Mouse (Mus musculus): Measurements from ENCODE around the gene Dnajc22. TPM values are rescaled to one million over a fixed set of nuclear protein-coding genes. Genes with fewer than 3 reads are reported as not detected.
A peak's percentile ranks its signal among the peaks of the same experiment; 100 is the strongest.
"Not testable (repeated sequence)": the region's sequence is repeated elsewhere in the genome, so short reads cannot be mapped to it uniquely, and the experiment has no call there.

Dnajc22 gene
- total RNA-seq (2017): not detected in 3 replicates

- ATAC-seq (replicated peaks; ENCODE audit: insufficient number of reproducible peaks, low FRiP score, low TSS enrichment, poor library complexity, severe bottlenecking): no peak
These were observed at the start of gene Dnajc22 for GRCm38 (mm10) chr15:99092870-99093269. Gene Dnajc22, plus strand, starts transcription at chr15:99093170.

DNA sequence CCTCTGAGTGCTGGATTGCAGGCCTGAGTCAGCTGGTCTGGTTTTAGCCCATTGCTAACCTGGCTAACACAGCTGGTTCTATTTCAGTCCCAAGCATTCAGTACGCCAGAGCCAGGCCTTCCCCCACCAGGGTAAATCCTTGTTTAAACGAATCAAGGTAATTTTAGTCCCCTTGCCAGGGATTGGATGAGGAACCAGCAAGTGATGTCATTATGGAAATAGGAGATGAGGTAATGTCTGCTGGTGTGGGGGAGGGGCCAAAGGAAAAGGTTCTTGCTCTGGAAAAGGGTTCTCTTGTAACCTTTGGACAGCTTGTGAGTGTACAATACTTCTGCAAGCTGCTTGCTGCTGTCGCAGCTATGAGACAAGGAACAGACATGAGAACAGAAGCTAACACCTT is 48.1 kb upstream of the Dnajc22 start:
- no peak for ATAC-seq (replicated peaks; ENCODE audit: insufficient number of reproducible peaks, low FRiP score, low TSS enrichment, poor library complexity, severe bottlenecking)

- not testable (repeated sequence) for ATAC-seq (replicated peaks; ENCODE audit: insufficient number of reproducible peaks, low FRiP score, low TSS enrichment, poor library complexity, severe bottlenecking)
These were observed 47.2 kb upstream of the Dnajc22 start for GRCm38 (mm10) chr15:99045734-99046133.

DNA sequence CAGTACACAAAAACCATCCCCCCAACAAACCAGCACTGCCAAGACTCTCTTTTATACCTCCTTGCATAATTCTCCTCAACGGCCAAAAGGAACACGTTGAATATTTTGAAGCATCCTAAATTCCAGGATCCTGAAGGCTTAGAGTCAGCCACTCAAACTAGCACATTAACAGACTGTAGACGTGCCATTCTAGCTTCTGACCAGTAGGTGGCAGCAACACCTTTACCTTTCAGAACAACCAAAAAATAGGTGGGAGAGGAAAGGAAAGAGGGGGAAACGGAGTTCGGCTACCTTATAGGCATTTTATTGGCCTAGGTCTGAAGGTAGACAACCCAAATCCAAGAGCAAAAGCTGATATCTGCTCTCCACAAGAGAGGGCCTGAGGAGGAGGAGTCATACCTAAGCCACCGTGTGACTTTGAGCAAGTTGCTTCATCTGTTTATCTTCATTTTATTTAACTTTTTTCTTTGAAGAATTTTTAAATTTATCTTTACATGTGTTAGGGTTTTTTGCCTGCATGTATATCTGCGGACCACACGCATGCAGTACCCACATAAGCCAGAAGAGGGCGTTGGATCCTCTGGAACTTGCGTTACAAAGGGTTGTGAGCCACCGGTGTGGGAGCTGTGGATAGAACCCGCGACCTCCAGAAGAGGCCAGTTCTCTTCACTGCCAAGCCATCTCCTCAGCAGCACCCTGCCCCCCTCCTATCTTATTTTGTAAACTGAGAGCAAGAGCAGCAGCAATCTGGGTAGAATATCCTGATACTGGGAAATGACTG is 43.3 kb upstream of the Dnajc22 start:
- peak; percentile 61; the same call in 1 of the 2 replicates for ATAC-seq (replicated peaks; ENCODE audit: insufficient number of reproducible peaks, low FRiP score, low TSS enrichment, poor library complexity, severe bottlenecking)

DNA sequence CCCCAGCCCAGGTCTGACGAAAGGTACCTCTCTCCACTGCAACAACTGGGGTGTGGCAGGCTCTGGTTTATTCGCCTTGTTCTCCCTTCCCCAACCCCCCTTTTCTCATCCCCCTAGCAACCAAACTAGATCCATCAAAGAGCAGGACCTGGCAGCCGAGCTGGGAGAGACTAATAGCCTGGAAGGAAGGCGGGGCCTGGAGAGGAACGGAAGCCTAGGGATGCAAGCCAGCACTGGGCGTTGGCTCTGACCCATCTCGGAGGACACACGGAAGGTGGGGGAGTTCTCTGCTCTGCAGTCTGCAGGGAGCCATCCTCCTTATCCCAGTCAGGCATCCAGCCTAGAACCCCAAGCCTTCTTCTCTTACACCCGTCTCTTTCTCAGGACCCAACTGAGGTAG is 39.6 kb upstream of the Dnajc22 start:
- ATAC-seq (replicated peaks; ENCODE audit: insufficient number of reproducible peaks, low FRiP score, low TSS enrichment, poor library complexity, severe bottlenecking): no peak

DNA sequence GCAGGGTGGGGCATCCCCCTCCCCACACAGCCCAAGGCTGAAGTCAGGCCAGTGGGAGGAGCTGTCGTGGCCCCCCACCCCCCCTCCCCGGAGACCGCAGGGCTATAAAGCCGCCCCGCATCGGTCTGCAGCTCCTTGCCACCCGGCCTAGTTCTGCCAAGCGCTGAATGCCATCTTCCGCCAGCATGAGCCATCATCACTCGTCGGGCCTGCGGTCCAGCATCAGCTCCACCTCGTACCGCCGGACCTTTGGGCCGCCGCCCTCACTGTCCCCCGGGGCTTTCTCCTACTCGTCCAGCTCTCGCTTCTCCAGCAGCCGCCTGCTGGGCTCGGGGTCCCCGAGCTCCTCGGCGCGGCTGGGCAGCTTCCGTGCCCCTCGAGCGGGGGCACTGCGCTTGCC is 37.9 kb upstream of the Dnajc22 start, which contains the start of gene Prph:
Gene Prph, plus strand, starts transcription at position 135 of the 400 bp plus-strand sequence.
- ATAC-seq (replicated peaks; ENCODE audit: insufficient number of reproducible peaks, low FRiP score, low TSS enrichment, poor library complexity, severe bottlenecking): no peak

DNA sequence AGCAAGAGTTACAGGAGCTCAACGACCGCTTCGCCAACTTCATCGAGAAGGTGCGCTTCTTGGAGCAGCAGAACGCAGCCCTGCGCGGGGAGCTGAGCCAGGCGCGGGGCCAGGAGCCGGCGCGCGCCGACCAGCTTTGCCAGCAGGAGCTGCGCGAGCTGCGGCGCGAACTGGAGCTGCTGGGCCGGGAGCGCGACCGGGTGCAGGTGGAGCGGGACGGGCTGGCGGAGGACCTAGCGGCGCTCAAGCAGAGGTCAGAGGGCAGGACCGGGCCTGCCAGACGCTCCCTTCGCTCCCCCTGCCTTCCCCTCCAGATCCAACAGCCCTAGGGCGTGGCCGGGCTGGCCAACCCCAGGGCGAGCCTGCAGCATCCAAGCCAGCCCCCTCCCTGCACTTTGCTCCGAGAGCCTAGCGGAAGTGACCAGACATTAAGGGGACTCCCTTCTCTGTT is 37.4 kb upstream of the Dnajc22 start:
- ATAC-seq (replicated peaks; ENCODE audit: insufficient number of reproducible peaks, low FRiP score, low TSS enrichment, poor library complexity, severe bottlenecking): peak; percentile 18; the same call in 1 of the 2 replicates

DNA sequence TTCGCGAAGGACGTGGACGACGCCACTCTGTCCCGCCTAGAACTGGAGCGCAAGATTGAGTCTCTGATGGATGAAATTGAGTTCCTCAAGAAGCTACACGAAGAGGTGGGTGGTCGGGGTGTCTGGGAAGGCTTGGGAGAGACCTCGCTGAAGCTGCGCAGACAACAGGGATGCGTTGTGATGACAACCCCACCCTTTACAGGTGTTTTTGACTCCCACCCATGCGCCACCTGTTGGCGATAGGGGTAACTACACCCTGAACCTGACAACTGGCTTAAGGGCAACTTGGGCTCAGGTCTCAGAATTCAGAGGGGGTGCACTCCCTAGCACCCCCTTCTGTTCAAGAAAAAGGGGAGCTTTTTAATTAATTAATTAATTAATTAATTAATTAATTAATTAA is 36.6 kb upstream of the Dnajc22 start:
- no peak for ATAC-seq (replicated peaks; ENCODE audit: insufficient number of reproducible peaks, low FRiP score, low TSS enrichment, poor library complexity, severe bottlenecking)

- no peak for ATAC-seq (replicated peaks; ENCODE audit: insufficient number of reproducible peaks, low FRiP score, low TSS enrichment, poor library complexity, severe bottlenecking)
These were observed 27.3 kb upstream of the Dnajc22 start for GRCm38 (mm10) chr15:99065557-99066165.

- ATAC-seq (replicated peaks; ENCODE audit: insufficient number of reproducible peaks, low FRiP score, low TSS enrichment, poor library complexity, severe bottlenecking): no peak
These were observed 21.0 kb upstream of the Dnajc22 start for GRCm38 (mm10) chr15:99071988-99072387.

DNA sequence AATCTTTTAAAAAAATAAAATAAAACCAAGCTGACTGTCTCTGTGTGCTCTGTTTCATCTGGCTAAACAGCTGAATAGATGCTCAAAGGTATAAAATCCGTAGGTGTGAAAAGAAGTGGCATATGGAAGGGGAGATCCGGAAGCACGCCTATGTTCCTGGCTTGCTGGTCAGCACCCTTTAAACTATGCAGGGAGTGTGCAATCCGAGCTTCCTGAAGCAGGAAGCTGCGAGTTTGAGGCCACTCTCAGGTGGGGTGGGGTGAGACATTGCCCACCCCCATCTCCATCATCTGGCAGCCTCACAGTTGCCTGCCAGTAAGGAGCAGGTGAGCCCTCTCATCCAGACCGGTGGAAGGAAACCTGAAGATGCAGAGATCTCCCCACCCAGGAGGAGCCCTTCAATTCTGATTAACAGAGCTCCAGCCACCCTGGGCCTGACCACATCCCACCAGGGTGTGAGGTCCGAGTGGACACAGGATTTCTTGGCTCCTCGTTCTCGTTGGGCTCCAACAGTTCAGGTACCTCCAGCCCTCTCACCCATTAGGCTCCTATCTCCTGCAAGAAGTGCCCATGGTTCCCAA is 18.9 kb upstream of the Dnajc22 start, which contains the start of gene Troap:
Gene Troap, plus strand, starts transcription at position 557 of the 581 bp plus-strand sequence.
- no peak for ATAC-seq (replicated peaks; ENCODE audit: insufficient number of reproducible peaks, low FRiP score, low TSS enrichment, poor library complexity, severe bottlenecking)

- ATAC-seq (replicated peaks; ENCODE audit: insufficient number of reproducible peaks, low FRiP score, low TSS enrichment, poor library complexity, severe bottlenecking): peak; percentile 98
These were observed 18.2 kb upstream of the Dnajc22 start for GRCm38 (mm10) chr15:99074600-99075333.

GRCm38 (mm10) chr15:99076011-99076410 is 17.0 kb upstream of the Dnajc22 start:
- ATAC-seq (replicated peaks; ENCODE audit: insufficient number of reproducible peaks, low FRiP score, low TSS enrichment, poor library complexity, severe bottlenecking): not testable (repeated sequence)

- no peak for ATAC-seq (replicated peaks; ENCODE audit: insufficient number of reproducible peaks, low FRiP score, low TSS enrichment, poor library complexity, severe bottlenecking)
These were observed 14.6 kb upstream of the Dnajc22 start for GRCm38 (mm10) chr15:99078181-99078910.

DNA sequence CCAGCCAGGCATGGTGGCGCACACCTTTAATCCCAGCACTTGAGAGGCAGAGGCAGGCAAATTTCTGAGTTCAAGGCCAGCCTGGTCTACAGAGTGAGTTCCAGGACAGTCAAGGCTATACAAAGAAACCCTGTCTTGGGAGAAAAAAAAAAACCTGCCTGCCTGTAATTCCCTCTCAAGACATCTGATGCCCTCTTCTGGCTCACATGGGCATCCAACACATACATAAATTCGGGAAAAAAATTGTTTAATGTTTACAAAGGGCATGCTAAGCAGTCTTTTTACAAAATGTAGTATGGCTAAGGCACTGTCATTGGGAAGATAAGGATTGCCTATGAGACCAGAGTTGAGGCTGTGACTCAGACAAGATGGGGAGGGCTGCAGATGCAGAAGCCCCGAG is 13.2 kb upstream of the Dnajc22 start:
- no peak for ATAC-seq (replicated peaks; ENCODE audit: insufficient number of reproducible peaks, low FRiP score, low TSS enrichment, poor library complexity, severe bottlenecking)

DNA sequence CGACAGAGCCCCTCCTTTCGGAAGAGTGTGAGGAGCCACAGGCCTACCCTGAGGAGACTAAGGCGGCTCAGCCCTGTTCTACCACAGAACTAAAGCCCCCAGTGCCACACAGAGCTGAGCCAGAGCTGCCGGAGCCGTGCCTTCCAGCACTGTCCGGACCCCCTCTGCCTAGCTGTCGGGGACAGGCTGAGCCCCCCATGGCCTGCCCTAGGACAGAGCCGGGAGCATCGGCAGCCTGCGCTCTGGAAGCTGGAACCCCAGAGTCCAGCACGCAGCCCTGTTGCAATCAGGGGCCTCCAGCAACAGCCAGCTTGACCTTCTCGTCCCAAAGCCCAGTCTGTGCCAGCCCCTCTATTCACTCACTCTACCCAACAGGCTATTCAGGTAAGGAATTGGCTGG is 10.6 kb upstream of the Dnajc22 start:
- no peak for ATAC-seq (replicated peaks; ENCODE audit: insufficient number of reproducible peaks, low FRiP score, low TSS enrichment, poor library complexity, severe bottlenecking)

GRCm38 (mm10) chr15:99082840-99083239 is 10.1 kb upstream of the Dnajc22 start:
- ATAC-seq (replicated peaks; ENCODE audit: insufficient number of reproducible peaks, low FRiP score, low TSS enrichment, poor library complexity, severe bottlenecking): no peak

GRCm38 (mm10) chr15:99083258-99083657 is 9.7 kb upstream of the Dnajc22 start:
- no peak for ATAC-seq (replicated peaks; ENCODE audit: insufficient number of reproducible peaks, low FRiP score, low TSS enrichment, poor library complexity, severe bottlenecking)

Data from monocyte, adult 5-6 weeks (primary cell).